Mouse (Mus musculus) liver, embryonic 11.5 days (tissue): ENCODE measurements around the gene Epor. TPM values are rescaled to one million over a fixed set of nuclear protein-coding genes. Genes with fewer than 3 reads are reported as not detected.
A peak's percentile ranks its signal among the peaks of the same experiment; 100 is the strongest.

Experiments
- ATAC-seq: fragments of 200-750 bp; cut with Nextera tagmentation; replicated peaks from 2 replicates; pipeline ENCODE4 v1.8.0; 2017; ENCODE audit warnings: moderate number of reproducible peaks, mild to moderate bottlenecking, moderate TSS enrichment, moderate library complexity; ENCODE audit not compliant: low FRiP score
- DNase-seq: peaks from one replicate; pipeline ENCODE4 v3.0.0-alpha.2; 2017; ENCODE audit warnings: low spot score
- H3K27ac ChIP-seq: fragments of 300-500 bp; sonication (generic); 2 replicates; pipeline ENCODE4 v1.5.1; 2014; ENCODE audit warnings: mild to moderate bottlenecking, low read depth, low read length, control low read depth
- H3K27me3 ChIP-seq: fragments of 300-500 bp; sonication (generic); replicated peaks from 2 replicates; pipeline ENCODE4 v1.6.1; 2014; ENCODE audit warnings: low read length, mixed read lengths; ENCODE audit not compliant: control insufficient read depth, insufficient read depth
- H3K36me3 ChIP-seq: fragments of 300-500 bp; sonication (generic); 2 replicates; pipeline ENCODE4 v1.6.1; 2014; ENCODE audit warnings: mild to moderate bottlenecking, low read length, moderate library complexity, mixed read lengths; ENCODE audit not compliant: control insufficient read depth, insufficient read depth
- H3K4me1 ChIP-seq: fragments of 300-500 bp; sonication (generic); replicated peaks from 2 replicates; pipeline ENCODE4 v1.6.1; 2014; ENCODE audit warnings: low read length, mixed read lengths; ENCODE audit not compliant: control insufficient read depth, insufficient read depth
- H3K4me2 ChIP-seq: fragments of 300-500 bp; sonication (generic); 2 replicates; pipeline ENCODE4 v1.6.1; 2014; ENCODE audit warnings: mild to moderate bottlenecking, control low read depth, moderate library complexity
- H3K4me3 ChIP-seq: fragments of 300-500 bp; sonication (generic); 2 replicates; pipeline ENCODE4 v1.5.1; 2014; ENCODE audit warnings: low read depth, low read length, control low read depth
- H3K9ac ChIP-seq: fragments of 300-500 bp; sonication (generic); 2 replicates; pipeline ENCODE4 v1.6.1; 2014; ENCODE audit warnings: low read depth, low read length, control low read depth
- H3K9me3 ChIP-seq: fragments of 300-500 bp; sonication (generic); 2 replicates; pipeline ENCODE4 v1.6.1; 2016; ENCODE audit warnings: low read length, inconsistent platforms, mixed read lengths; ENCODE audit not compliant: control insufficient read depth
- WGBS: fragments of 180-500 bp; shearing (Covaris S2); extraction: QIAGEN DNeasy Blood & Tissue Kit; methylation state at CpG from one replicate; pipeline ENCODE4 v1.1.7; 2014; 5-methylcytosine and 5-hydroxymethylcytosine counted together
- polyA plus RNA-seq: library from polyadenylated mRNA; unstranded; fragments of >200 nt; fragmentation: Nextera tagmentation; extraction: Ambion mirVana; gene quantifications from 2 replicates; pipeline ENCODE4 v1.2.1, GENCODE M21; 2014

Epor gene
- polyA plus RNA-seq, 1 experiment from 2014 or later = 131 TPM

- DNase-seq (no peak), ATAC-seq (no peak)
- H3K27me3 ChIP-seq = peaks cover 34% of the 10 kb centered on the region
- no peak overlapping the region for H3K27ac ChIP-seq
- WGBS = 14% methylated on average over 2 of the region's 2 CpGs
- no peak overlapping the region for H3K9ac ChIP-seq
- H3K36me3 ChIP-seq = no peaks in the 10 kb centered on the region
- no peak overlapping the region for H3K4me2 ChIP-seq
- no peak overlapping the region for H3K4me3 ChIP-seq
- H3K9me3 ChIP-seq = 0 out of 2 replicates have a peak, but pooled peaks cover 3% of the 10 kb centered on the region
- H3K4me1 ChIP-seq = no peaks in the 10 kb centered on the region
These were observed 14.7 kb upstream of the Epor start for GRCm38 (mm10) chr9:21977972-21978371.

DNA sequence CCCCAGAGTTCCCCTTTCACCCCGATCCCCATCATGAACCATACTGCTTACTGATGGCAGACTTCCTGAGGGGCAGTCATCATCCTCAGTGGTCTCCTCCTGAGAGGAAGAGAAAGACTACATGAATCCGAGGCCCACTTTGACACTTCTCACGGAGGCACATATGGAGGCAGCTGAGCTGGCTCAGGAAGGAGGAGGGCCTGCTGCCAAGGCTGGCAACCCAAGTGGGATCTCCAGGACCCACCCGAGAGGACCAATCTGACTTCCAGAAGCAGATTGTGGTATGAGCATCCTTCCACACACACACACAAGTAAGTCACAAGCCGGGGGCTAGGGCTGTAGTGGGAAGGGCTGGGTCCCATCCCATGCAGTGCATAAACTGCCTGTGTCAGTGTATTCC, 14.0 kb upstream of the Epor start:
- Histone ChIP-seq H3K4me1 (no peaks in the 10 kb centered on the region), H3K9me3 (0 out of 2 replicates have a peak, but pooled peaks cover 2% of the 10 kb centered on the region), H3K4me3 (no peak overlapping the region), H3K4me2 (no peak overlapping the region), H3K27ac (no peak overlapping the region), H3K36me3 (no peaks in the 10 kb centered on the region), H3K9ac (no peak overlapping the region), H3K27me3 (peaks cover 31% of the 10 kb centered on the region)
- DNase-seq (no peak), ATAC-seq (no peak)
- 83% methylated on average over 5 of the region's 5 CpGs for WGBS

DNA sequence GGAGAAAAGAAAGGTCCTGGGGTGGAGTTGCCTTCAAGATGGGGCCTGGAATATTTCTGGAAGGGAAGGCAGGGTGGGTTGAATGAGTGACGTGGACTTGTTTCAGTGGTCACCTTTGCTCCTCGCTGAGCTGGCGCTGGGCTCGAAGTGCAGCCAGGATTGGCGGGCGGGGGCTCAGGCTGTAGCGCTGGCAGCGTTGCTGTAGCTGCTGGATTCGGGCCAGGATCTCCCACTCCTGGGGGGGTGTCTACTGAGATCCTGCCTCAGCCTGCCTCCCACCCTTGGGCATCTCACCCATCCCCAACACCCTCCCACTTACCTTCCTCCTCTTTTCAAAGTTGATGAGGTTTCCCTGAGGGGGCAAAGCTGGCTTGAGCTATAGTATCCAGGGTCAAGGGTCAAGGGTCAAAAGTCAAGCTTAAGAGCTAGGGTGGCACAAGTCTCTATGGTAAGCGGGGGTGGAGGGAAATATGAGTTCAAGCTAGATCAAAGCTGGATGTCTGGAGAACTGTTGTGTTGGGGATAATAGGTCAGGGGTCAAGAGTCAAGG, 13.4 kb upstream of the Epor start:
- no peak for ATAC-seq
- Histone ChIP-seq H3K9ac (no peak overlapping the region), H3K9me3 (no peaks in the 10 kb centered on the region), H3K4me1 (no peaks in the 10 kb centered on the region), H3K27me3 (peaks cover 25% of the 10 kb centered on the region), H3K4me3 (no peak overlapping the region), H3K36me3 (no peaks in the 10 kb centered on the region), H3K4me2 (no peak overlapping the region), H3K27ac (no peak overlapping the region)
- 87% methylated on average over 10 of the region's 10 CpGs for WGBS
- no peak for DNase-seq

GRCm38 (mm10) chr9:21969304-21969703, 6.0 kb upstream of the Epor start:
- WGBS = 85% methylated on average over 4 of the region's 4 CpGs
- H3K36me3 ChIP-seq = no peaks in the 10 kb centered on the region
- H3K4me1 ChIP-seq = no peaks in the 10 kb centered on the region
- H3K4me2 ChIP-seq = no peak overlapping the region
- ATAC-seq (no peak), DNase-seq (no peak)
- H3K27me3 ChIP-seq = no peaks in the 10 kb centered on the region
- no peak overlapping the region for H3K27ac ChIP-seq
- H3K4me3 ChIP-seq = no peak overlapping the region
- no peaks in the 10 kb centered on the region for H3K9me3 ChIP-seq
- H3K9ac ChIP-seq = no peak overlapping the region

DNA sequence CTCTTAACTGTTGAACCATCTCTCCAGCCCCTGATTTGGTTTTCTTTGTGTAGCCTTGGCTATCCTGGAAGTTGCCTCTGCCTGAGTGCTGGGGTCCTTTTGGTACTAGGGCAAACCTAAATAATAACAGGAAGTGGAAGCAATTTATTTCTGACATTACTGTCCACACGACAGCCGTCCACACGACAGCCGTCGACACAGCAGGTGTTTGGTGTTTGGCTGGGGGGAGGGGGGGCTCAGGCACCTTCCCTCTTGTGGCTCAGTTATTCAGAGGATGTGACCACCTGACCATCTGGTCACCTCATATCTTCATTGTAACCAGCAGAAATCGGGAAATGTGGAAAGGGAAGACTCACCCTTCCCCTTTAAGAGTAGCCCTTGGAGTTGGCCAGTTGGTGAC, 5.6 kb upstream of the Epor start:
- no peaks in the 10 kb centered on the region for H3K36me3 ChIP-seq
- no peak overlapping the region for H3K4me2 ChIP-seq
- no peak for ATAC-seq
- WGBS = 59% methylated on average over 6 of the region's 6 CpGs
- H3K27me3 ChIP-seq = no peaks in the 10 kb centered on the region
- H3K9ac ChIP-seq = no peak overlapping the region
- no peak overlapping the region for H3K27ac ChIP-seq
- no peaks in the 10 kb centered on the region for H3K9me3 ChIP-seq
- peaks cover 4% of the 10 kb centered on the region for H3K4me1 ChIP-seq
- no peak overlapping the region for H3K4me3 ChIP-seq
- DNase-seq = no peak

- Histone ChIP-seq H3K9me3 (no peaks in the 10 kb centered on the region), H3K27ac (peak overlapping the region; percentile 98), H3K9ac (peak overlapping the region; percentile 90), H3K4me2 (peak overlapping the region; percentile 91), H3K36me3 (peaks cover 23% of the 10 kb centered on the region), H3K4me3 (peak overlapping the region; percentile 82), H3K4me1 (peaks cover 25% of the 10 kb centered on the region), H3K27me3 (peaks cover 16% of the 10 kb centered on the region)
- DNase-seq (peak; percentile 91), ATAC-seq (peak; percentile 92)
- 1% methylated on average over 34 of the region's 34 CpGs for WGBS
These were observed 768 bp downstream of the Epor start for GRCm38 (mm10) chr9:21962416-21963059.

GRCm38 (mm10) chr9:21962010-21962409, 1.3 kb downstream of the Epor start:
- ATAC-seq = peak; percentile 12
- Histone ChIP-seq H3K4me2 (peak overlapping the region; percentile 91), H3K9me3 (no peaks in the 10 kb centered on the region), H3K9ac (peak overlapping the region; percentile 90), H3K4me1 (peaks cover 25% of the 10 kb centered on the region), H3K27ac (peak overlapping the region; percentile 98), H3K27me3 (peaks cover 16% of the 10 kb centered on the region), H3K4me3 (peak overlapping the region; percentile 82), H3K36me3 (peaks cover 23% of the 10 kb centered on the region)
- no peak for DNase-seq
- under 1% methylated on average over 15 of the region's 15 CpGs for WGBS

- no peaks in the 10 kb centered on the region for H3K9me3 ChIP-seq
- H3K4me3 ChIP-seq = peak overlapping the region; percentile 82
- H3K9ac ChIP-seq = peak overlapping the region; percentile 90
- peaks cover 23% of the 10 kb centered on the region for H3K36me3 ChIP-seq
- peak overlapping the region; percentile 98 for H3K27ac ChIP-seq
- peaks cover 25% of the 10 kb centered on the region for H3K4me1 ChIP-seq
- H3K4me2 ChIP-seq = peak overlapping the region; percentile 91
- ATAC-seq = no peak
- under 1% methylated on average over 35 of the region's 35 CpGs for WGBS
- H3K27me3 ChIP-seq = peaks cover 16% of the 10 kb centered on the region
- DNase-seq = peak; percentile 56
These were observed 1.8 kb downstream of the Epor start for GRCm38 (mm10) chr9:21961366-21961980.
